Mouse (Mus musculus): Measurements from ENCODE around the gene Vmn2r24.
"Not testable (repeated sequence)": the region's sequence is repeated elsewhere in the genome, so short reads cannot be mapped to it uniquely, and the experiment has no call there.

Gene Vmn2r24

DNA sequence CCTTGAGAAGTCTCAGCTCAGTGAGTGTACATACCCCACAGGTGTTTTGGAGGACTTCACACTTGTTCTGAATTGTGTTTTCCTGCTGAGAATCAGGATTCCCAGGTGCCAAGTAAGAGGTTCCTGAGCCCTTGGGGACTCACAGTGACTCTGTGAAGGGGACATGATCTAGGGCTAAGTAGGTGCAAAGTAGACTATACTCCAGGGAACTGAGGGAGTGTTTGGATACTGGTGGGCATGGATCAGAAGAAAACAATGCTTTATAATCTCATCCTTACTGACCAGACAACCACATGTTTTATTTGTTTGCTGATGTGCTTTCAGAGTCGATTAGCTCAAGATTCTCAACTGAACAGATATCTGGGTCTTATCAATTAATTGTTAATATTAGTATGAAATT is at the start of gene Vmn2r24:
Gene Vmn2r24, plus strand, starts transcription at position 301 of the 400 bp plus-strand sequence.
- no peak for DNase-seq (ENCODE audit: low read depth, low spot score)

DNA sequence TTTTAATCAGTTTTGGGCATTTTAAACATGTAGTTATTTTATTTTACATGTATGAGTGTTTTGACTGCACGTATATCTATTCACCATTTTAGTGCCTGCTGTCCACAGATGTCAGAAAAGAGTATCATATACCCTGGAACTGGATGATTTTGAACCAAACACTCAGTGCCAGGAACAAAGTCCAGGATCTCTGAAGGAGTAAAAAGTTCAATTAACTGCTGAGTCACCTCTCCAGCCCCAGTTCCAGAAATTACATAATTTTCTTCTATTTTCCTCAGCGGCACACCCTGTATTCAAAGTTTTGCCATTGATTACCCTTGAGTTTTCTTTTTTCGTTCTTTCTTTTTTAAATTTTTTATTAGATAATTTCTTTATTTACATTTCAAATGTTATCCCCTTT is 8.6 kb upstream of the Vmn2r24 start:
- DNase-seq (ENCODE audit: low read depth, low spot score) = no peak

DNA sequence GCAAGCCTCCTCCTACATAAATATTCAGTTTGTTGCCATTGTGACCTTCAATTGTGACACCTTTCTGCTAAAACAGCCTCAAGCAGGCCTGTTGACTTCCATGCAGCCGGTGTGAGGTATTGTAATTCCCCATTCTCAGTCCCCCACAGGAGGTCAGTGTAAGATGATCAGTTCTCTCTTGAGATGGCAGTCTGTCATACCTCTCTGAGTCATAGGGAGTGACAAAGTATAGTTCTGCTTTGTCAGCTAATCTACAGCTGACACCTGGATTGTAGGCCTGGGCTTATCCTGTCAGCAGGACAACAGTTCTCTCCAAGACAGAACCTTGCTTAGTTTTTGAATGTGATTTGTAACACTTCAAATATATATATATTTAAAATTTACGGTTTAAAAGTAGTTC is 6.2 kb downstream of the Vmn2r24 start:
- no peak for DNase-seq (ENCODE audit: low read depth, low spot score)

DNA sequence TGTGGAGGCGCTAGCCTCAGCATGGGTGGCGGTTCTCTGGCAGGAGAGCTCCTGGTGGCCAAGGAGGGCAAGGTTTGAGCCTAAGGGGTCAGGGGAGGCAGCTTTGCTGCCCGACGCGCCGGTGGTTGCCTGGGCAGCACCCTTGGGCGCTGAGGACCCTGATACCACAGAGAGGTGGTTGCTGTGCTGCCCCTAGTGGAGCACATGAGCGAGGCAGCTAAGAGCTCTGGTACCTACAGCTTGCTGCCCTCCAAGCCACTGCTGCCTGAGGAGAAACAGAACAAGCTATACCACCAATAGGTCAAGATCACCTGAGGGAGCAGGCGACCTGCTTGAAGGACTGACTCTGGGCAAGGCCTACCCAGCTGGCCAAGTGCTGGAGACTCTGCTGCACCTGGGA is 15.1 kb downstream of the Vmn2r24 start:
- no peak for DNase-seq (ENCODE audit: low read depth, low spot score)

DNA sequence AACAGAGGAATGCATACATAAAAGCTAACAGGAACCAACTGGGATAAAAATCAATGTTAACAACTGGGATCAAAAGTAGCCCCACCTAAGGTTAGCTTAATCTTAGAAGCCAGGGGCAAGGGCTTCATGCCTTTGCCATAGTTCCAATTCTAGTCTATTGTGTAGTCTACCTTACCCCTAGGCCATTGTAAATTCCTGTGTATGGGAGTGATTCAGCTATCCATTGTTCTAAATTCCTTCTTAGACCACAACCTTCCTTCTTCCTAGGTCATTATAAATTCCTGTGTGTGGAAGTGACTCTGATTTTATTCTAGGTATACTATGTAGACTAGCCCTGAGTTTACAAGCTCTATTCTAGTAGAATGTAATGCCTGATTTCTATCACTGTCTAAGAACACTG is 31.6 kb downstream of the Vmn2r24 start:
- DNase-seq (ENCODE audit: low read depth, low spot score) = not testable (repeated sequence)

DNA sequence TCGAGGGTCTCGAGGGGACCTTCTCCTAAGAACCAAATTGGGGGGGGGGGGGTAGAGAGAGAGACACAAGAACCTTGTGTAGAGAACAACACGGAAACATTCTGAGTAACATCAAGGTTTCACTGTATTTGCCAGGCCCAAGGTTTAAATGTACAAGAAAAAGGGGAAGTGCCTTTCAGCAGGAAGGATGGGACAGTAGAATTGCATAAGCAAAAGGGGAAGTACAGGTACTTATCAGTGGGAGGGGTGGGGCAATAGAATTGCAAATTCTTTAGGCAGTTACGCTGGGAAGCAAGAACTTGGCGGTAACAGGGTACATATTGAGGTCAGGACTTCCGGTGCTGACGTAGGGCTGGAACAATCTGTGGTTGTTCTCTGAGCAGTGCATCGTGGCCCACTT is 41.3 kb downstream of the Vmn2r24 start:
- no peak for DNase-seq (ENCODE audit: low read depth, low spot score)

DNA sequence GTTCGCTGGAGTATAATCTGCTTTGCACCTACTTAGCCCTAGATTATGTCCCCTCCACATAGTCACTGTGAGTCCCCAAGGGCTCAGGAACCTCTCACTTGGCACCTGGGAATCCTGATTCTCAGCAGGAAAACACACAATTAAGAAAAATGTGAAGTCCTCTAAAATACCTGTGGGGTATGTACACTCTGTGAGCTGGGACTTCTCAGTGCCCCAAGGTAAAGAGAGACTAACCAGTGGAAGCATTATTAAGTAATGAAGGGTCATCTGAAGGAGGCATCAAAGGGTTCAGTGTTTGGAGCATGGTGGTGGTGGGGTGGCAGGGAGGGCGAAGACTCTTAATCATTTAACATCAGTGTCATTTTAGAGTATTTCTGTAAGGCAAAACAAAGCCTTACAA is 74.7 kb downstream of the Vmn2r24 start, which contains the start of gene Vmn2r25:
Gene Vmn2r25, minus strand, starts transcription at position 101 of the 400 bp plus-strand sequence.
- DNase-seq (ENCODE audit: low read depth, low spot score) = not testable (repeated sequence)
